Mouse (Mus musculus) megakaryocyte, embryonic 14.5 days (primary cell): ENCODE data around the gene Ube2e2.

ENCODE experiments used
- FLI1 ChIP-seq: IDR thresholded peaks from 2 replicates; pipeline ENCODE4 v1.6.1; 2012; ENCODE audit warnings: low read length, inconsistent platforms, mixed read lengths
- GATA1 ChIP-seq: IDR thresholded peaks from 3 replicates; pipeline ENCODE4 v1.6.1; 2012; ENCODE audit warnings: mixed read lengths, low read length, inconsistent platforms, borderline replicate concordance

- no peak for TF ChIP-seq FLI1
- TF ChIP-seq GATA1: no peak
Observed at GRCm38 (mm10) chr14:18649123-18649675, 244.9 kb downstream of the Ube2e2 start.
